Mouse (Mus musculus) thymus, postnatal 14 days (tissue): ENCODE data around the gene Kif26b.

Source experiments
- DNase-seq: peaks from one replicate; pipeline ENCODE4 v3.0.0; 2021

Gene Kif26b

GRCm38 (mm10) chr1:178860671-178861391 is 331.9 kb downstream of the Kif26b start:
- DNase-seq, result no peak

- no peak for DNase-seq
Measured at GRCm38 (mm10) chr1:178861392-178861762, 332.5 kb downstream of the Kif26b start.

DNA sequence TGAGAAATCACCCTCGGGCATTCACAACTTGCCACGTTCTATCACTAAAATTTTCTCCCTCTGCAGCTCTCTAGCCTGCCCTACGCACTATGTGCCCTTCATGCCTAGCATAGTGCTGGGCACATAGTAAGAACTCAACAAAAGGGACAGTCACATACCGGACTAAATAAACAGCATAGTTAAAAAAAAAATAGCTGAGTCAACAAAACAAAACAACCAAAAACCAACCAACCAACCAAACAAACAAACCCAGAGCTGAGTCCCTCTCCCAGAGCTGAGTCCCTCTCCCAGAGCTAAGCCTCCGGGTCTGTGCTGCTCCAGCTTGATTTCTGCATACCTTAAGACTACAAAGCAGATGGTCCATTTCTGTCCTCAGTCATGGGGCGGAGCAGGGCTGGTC is 334.8 kb downstream of the Kif26b start:
- DNase-seq, result no peak

GRCm38 (mm10) chr1:178864297-178864696 is 335.4 kb downstream of the Kif26b start:
- DNase-seq, result no peak

GRCm38 (mm10) chr1:178866757-178867156 is 337.8 kb downstream of the Kif26b start:
- no peak for DNase-seq

DNA sequence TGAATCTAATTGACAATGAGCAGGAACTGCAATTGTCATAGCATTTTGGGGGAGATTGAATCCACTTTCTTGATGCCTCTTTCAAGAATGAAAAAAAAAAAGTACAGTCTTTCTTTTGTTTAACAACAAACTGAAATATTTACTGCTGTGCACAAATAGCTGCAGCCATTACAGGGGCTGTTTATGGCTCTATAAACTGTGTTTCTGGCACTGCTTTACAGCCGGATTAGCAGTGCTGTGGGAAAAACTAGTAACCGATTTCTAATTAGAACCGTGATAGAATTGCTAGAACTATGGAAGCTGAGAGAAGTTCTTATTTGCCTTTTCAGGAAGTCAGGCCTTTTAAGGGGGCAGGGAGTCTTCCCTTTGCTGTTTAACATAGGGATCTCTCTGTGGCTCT is 342.1 kb downstream of the Kif26b start:
- no peak for DNase-seq

- DNase-seq, result no peak
Measured at GRCm38 (mm10) chr1:178876926-178877325, 348.0 kb downstream of the Kif26b start.

GRCm38 (mm10) chr1:178878676-178879075 is 349.8 kb downstream of the Kif26b start:
- DNase-seq, result no peak

DNA sequence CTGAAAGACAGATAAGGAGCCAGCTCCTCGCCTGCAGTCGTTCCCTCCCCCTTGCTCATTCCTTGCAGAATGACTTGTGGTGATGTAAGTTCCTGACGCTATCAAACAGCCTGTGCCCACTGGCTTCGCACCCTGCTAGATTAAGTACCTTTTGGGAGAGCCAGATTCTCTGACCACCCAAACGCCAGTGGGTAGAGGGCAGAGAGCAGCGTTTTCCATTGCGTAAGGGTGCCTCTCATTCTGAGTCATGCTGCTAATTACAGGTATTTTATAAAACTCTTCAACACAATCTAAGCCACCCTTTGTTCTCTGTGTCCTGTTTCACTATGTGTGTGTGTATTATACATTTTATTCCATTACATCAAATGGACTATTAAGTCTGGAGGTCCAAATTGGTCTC is 352.0 kb downstream of the Kif26b start:
- no peak for DNase-seq

DNA sequence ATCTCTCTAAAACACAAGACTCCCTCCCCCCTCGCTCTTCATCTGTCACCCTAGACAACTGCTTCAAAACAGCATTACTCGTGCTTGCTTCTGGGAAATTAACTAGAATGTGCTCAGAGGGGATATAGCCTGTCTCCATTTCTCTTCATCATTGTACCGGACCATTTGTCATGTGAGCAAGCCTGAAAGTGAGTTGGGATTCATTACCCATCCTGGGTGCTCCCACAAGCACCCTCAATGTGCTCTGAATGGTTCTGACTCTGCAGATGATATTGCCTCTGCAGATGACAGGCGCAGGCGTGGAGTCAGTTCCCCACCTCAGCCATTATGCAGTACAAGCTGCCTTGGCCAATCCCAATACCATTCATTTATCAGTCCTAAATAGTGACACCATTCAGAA is 357.7 kb downstream of the Kif26b start:
- no peak for DNase-seq

- no peak for DNase-seq
Measured at GRCm38 (mm10) chr1:178892376-178892775, 363.5 kb downstream of the Kif26b start.

- no peak for DNase-seq
Measured at GRCm38 (mm10) chr1:178893229-178894080, 364.5 kb downstream of the Kif26b start.

GRCm38 (mm10) chr1:178894081-178894401 is 365.1 kb downstream of the Kif26b start:
- DNase-seq, result no peak

GRCm38 (mm10) chr1:178895674-178896073 is 366.7 kb downstream of the Kif26b start:
- DNase-seq, result no peak

- DNase-seq, result no peak
Measured at GRCm38 (mm10) chr1:178910951-178911350, 382.0 kb downstream of the Kif26b start.

DNA sequence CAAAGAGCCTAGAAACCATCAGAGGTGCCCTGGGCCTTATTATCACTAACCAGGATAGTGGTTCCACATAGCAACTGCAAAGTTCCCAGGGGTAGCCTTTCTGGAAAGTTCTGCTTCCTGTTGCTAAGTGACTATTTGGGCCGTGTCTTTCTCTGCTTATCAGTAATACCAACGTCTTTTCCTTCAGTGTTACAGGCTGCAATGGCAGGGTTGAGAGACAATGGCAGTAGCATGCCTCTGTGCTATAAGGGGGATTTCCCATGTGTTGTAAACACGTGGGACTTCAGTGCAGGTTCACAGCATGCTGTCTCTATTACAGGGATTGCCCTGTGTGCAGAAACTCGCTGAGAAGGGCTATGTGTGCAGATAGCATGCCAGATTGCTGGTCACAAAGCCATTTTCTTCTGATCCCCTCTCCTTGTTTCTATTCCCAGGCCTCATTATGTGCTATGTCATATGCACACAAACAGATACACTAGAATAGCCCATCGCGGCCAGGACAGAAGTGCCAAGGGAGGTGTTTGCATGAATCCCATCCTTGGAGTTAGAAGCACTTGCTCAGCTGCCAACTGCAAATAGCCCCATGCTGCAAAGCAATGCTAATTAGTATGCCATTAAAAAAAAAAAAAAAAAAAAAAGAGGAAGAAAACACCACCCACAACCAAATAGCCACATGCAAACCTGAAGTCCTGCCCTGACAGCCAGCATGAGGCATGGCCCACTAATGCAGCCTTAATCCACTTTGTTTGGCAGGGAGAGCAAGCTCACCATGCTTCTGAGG is 384.2 kb downstream of the Kif26b start:
- DNase-seq, result no peak

DNA sequence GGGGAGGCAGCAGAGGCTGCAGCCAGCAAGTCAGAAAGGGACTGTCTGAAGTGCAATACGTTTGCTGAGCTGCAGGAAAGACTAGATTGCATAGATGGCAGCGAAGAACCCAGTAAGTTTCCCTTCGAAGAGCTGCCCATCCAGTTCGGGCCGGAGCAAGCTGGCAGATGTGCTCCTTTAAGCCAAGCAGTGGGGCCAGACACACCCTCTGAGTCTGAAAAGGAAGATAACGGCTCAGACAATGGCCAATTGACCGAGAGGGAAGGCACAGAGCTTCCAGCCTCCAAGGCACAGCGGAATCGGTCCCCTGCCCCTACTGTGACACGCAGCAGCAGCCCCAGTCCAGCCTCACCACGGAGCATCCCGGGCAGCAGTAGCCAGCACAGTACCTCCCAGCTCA is 386.1 kb downstream of the Kif26b start:
- no peak for DNase-seq

GRCm38 (mm10) chr1:178917194-178917902 is 388.4 kb downstream of the Kif26b start:
- DNase-seq, result no peak

GRCm38 (mm10) chr1:178924492-178925183 is 395.7 kb downstream of the Kif26b start:
- DNase-seq, result no peak

DNA sequence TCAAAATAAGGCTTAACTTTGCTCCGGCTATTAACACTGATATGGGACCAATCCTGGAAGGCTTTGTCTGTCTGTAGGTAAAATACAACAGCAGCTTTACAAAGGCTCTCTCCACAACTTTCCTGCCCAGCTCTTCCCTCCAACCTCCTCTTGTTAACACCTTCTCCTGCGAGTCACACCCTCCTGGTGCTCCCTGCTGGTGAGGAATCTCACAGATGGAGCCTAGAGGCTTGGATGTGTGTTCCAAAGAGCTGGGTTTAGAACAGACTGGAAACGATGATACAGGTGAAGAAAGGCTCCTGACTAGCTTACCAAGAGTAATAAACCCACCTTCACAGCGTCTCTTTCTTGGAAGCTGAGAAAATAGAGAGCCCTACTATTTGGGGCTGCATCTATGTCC is 400.6 kb downstream of the Kif26b start:
- DNase-seq, result no peak

DNA sequence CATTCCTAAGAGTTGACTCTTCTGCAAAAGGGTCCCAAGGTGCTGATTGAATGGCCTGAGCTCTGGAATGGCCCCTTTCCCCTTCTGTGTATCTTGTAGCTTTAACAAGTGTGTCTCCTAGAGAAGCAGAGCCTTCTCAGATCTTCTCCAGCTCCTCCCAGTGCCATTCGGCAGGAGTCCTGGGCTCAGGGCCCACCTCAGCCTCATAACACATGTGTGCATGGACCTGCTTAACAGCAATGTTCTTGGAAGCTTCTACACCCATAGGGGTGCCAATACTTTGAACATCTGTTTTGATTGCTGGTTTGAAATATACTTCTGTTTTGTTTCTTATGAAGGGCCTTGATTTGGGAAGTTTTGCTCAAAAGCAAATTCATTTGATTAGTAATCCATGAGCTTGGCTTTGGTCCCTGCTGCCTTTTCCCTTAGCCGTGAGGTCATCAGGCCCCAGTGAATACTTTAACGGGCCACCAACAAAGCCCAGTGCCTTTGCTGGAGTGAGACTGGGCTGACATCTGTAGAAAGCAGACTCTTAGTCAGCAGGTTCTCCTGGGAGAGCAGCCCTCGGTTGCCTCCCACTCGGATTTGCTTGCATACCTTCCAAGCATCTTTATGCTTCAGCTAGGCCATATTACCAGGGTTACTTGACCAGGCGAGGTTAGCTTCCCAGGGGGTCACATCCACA is 405.2 kb downstream of the Kif26b start:
- DNase-seq, result no peak

DNA sequence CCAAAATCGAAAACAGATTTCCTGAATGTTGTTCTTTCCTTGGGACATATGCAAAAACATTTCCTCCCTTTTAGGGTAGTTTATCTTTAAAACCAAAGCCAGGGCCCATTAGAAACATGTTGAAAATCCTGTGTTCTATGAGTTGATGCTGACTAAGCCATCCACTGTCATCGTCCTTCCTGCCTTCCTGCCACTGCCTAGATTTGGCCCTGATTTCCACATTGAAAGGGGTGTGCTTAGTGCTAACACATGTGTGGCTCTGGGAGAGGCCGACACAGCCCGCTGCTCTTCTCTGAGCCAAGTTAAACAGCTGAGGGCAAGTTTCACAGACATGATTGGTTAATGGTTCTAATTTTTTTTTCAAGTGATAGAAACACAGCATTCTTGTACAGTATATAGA is 407.5 kb downstream of the Kif26b start:
- no peak for DNase-seq
